Mouse (Mus musculus) liver, adult (tissue): ENCODE results near the gene Ly6g6c.

Source experiments
- GATA4 ChIP-seq: IDR thresholded peaks from 2 replicates; pipeline ENCODE4 v1.6.1; 2014; ENCODE audit warnings: mild to moderate bottlenecking, low read length; ENCODE audit not compliant: insufficient replicate concordance

The Ly6g6c gene

GRCm38 (mm10) chr17:35061299-35061698 is 3.9 kb upstream of the Ly6g6c start:
- no peak for TF ChIP-seq GATA4

- TF ChIP-seq GATA4: no peak
Observed at GRCm38 (mm10) chr17:35063466-35063865, 1.7 kb upstream of the Ly6g6c start.

GRCm38 (mm10) chr17:35064378-35064877 is 760 bp upstream of the Ly6g6c start:
- no peak for TF ChIP-seq GATA4

GRCm38 (mm10) chr17:35066084-35066483 is 896 bp downstream of the Ly6g6c start, which contains the start of gene Mpig6b:
Mpig6b (minus strand) TSS chr17:35066184.
- no peak for TF ChIP-seq GATA4

- no peak for TF ChIP-seq GATA4
Observed at GRCm38 (mm10) chr17:35068213-35068914, 3.2 kb downstream of the Ly6g6c start.

- TF ChIP-seq GATA4: no peak
Observed at GRCm38 (mm10) chr17:35070556-35071229, 5.5 kb downstream of the Ly6g6c start.

- no peak for TF ChIP-seq GATA4
Observed at GRCm38 (mm10) chr17:35071454-35071853, 6.3 kb downstream of the Ly6g6c start.

- TF ChIP-seq GATA4: no peak
Observed at GRCm38 (mm10) chr17:35074097-35074496, 8.9 kb downstream of the Ly6g6c start.

GRCm38 (mm10) chr17:35076507-35077176 is 11.5 kb downstream of the Ly6g6c start, which contains the start of gene Ly6g6e:
Ly6g6e (plus strand) TSS chr17:35076902.
- TF ChIP-seq GATA4: no peak

GRCm38 (mm10) chr17:35077285-35077684 is 12.1 kb downstream of the Ly6g6c start:
- no peak for TF ChIP-seq GATA4

- no peak for TF ChIP-seq GATA4
Observed at GRCm38 (mm10) chr17:35077786-35078233, 12.6 kb downstream of the Ly6g6c start, which contains the start of gene Ly6g6d. Ly6g6d (minus strand) TSS chr17:35078065.

GRCm38 (mm10) chr17:35079778-35080177 is 14.6 kb downstream of the Ly6g6c start:
- peak; percentile 71; the same call in 1 of the 2 replicates for TF ChIP-seq GATA4

GRCm38 (mm10) chr17:35080248-35080647 is 15.1 kb downstream of the Ly6g6c start:
- no peak for TF ChIP-seq GATA4

- TF ChIP-seq GATA4: no peak
Observed at GRCm38 (mm10) chr17:35080710-35081109, 15.5 kb downstream of the Ly6g6c start.

- no peak for TF ChIP-seq GATA4
Observed at GRCm38 (mm10) chr17:35082841-35083576, 17.8 kb downstream of the Ly6g6c start.

GRCm38 (mm10) chr17:35083929-35084497 is 18.8 kb downstream of the Ly6g6c start:
- no peak for TF ChIP-seq GATA4
